Mouse (Mus musculus): ENCODE results near the gene Bpifb5.

DNA sequence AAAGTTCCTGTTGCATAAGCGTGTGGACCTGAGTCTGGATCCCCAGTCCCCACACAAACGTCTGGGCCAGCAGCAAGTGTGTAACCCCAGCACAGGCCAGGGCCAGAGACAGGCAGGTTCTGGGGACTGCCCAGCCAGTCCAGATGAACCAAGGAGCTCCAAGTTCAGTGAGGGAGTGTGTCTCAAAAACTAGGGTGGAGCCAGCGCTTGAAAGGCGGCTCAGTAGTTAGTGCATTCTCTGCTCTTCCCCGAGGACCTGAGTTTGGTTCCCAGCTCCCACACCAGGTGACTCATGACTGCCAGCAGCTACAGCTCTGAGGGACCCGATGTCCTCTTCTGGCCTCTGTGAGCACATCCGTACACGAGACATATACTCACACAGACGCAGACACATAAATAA lies 26.5 kb upstream of the Bpifb5 start:
- no peak for TF ChIP-seq POLR2A (IDR thresholded peaks at IDR 0.05; ENCODE audit: low read depth, low read length)
- no peak for TF ChIP-seq CTCF (IDR thresholded peaks at IDR 0.05; ENCODE audit: borderline replicate concordance, insufficient read depth, low read length)
